Mouse (Mus musculus): ENCODE measurements at regions not wholly inside any gene's neighbourhood (a gene's known extent, or its start where the extent isn't known, plus 50 kb on each side); places are given as distances from the start of the nearest gene placed in this dataset.
A peak's percentile ranks its signal among the peaks of the same experiment; 100 is the strongest.

DNA sequence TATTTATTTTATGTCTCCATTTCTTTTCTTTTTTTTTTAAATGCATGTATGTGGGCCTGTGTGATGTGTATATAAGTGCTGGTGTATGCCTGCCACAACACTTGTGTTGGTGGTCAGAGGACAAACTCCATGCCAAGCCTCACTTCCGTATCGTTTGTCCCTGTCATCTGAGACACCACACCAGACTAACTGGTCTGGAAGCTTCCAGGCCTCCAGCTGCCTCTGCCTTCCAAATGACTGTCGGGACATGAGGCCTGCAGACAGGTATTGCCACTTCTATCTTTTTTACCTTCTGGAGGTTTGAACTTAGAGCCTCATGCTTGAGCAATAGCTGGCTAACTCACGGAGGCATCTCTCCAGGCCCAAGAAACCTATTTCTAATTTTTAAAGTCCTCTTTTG lies 318.3 kb downstream of the Foxo1 start:
- DNase-seq = no peak

DNA sequence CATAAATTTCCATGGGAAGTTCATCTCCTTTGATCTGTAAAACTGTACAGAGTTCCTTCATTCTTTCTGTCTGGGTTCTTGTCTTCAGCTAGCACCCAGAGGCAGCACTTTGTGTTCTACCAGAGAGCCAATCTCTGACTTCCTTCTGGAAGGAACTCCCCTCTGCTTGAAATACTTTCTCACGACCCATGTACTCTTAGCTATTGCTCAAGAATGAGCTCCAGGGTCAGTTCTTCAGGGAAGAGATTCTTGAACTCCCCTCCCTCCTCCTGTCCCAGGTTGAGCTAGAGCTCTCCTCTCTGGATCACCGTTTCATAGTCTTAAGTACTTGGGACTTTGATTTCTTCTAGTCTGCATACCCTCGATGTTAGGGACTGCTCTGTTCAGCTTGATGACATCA lies 311.8 kb downstream of the Foxo1 start:
- DNase-seq = no peak

DNA sequence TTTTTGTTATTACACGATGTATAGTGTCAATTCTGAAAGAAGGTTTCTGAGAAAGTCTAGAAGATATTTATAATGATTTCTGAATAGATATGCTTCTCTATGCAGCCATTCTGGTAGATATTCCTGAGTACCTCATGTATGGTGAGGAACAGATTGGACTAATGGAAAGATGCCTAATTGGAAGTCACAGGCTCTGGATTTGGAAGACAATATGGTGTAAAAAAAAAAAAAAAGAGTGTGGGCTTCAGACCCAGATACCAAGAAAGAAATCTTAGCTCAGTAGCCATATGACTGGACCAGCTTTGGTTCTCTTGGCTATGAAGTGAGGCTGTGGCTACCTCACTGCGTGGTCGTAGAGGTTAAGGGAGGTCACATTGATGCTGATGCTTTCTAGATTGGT lies 311.0 kb downstream of the Foxo1 start:
- DNase-seq = no peak

DNA sequence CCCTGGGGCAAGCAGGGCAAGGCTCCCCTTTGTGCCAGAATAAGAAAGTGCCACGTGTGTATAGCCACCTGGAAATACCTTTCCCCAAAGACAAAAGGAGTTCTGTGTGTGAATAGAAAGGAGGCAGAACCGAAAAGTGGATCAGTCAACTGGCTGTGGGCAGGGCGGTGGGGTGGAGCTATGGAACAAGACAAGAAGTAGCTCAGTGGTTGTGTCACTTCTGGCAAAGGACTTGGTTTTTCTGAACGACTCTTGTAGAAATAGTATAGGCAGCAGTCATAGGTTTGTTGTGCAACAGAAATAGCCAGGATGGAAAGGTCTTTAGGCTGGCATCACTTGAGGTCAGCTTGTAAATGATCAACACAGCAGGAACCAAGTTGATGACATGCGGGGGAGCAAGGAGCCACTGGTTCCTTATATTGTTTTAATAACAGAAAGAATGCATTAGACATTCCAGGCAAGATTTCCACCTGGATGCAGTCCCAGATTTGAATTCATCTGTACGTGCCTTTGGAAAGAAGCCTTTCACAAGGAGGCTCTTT lies 308.6 kb downstream of the Foxo1 start:
- no peak for DNase-seq

DNA sequence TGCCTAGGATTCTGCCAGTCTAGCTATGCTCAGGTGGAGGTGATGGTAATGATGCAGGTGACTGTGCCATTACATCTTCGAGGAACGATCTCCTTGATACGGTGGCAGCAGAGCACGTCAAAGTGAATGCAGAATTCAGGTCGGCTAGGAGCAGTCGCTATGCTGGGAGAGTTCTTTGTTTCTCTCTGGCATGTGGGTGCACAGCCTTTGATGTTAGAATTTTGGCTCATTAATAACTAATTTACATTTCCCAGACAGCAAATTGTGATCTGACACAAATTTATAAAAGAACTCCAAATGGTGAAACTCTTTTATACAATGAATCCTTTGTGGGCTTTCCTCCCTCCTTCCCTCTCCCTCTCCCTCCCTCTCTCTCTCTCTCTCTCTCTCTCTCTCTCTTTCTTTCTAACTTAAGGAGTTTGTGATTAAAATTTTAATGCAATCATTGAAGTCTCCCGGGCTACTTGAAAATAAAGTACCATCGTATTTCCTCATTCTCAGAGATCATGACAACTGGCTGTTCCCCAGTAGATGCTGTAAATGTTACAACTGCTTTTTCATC lies 307.2 kb downstream of the Foxo1 start:
- DNase-seq = no peak

DNA sequence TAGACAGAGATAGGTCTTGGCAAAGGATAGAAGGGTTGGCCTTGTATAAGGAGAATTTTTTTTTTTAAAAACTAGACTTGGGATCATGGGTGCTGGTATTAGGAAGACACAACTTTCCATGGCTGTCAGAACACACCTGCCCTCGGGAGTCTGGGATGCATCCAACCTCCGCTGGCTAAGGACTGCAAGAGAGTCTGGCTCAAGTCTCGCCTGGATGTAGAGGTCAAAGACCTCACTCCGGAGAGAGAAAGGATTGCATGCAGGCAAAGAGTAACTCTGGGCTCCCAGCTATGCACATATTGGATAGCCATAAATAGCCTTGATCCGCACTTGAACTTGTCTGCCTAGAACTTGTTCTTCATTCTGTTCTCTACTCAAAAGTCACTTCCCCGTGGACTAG lies 306.2 kb downstream of the Foxo1 start:
- no peak for DNase-seq

DNA sequence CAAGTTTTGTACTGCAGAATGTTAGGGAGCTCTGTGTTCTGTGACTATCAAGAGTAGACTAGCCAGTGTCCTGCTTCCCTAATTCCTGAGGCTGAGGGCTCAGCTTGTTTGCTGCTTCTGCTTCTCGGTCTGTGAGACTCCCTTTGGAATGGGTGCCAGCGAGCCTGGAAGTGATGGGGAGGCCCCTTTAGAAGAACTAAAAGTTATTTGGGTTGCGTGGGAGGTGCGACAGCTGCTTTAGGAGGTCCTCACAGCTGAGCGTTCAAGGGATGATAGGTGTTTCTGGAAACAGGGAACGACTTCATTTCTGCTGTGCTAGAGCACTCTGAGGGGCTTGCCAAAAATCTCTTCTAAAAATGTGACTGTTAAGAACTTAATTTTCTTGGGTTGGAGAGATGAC lies 305.7 kb downstream of the Foxo1 start:
- no peak for DNase-seq

DNA sequence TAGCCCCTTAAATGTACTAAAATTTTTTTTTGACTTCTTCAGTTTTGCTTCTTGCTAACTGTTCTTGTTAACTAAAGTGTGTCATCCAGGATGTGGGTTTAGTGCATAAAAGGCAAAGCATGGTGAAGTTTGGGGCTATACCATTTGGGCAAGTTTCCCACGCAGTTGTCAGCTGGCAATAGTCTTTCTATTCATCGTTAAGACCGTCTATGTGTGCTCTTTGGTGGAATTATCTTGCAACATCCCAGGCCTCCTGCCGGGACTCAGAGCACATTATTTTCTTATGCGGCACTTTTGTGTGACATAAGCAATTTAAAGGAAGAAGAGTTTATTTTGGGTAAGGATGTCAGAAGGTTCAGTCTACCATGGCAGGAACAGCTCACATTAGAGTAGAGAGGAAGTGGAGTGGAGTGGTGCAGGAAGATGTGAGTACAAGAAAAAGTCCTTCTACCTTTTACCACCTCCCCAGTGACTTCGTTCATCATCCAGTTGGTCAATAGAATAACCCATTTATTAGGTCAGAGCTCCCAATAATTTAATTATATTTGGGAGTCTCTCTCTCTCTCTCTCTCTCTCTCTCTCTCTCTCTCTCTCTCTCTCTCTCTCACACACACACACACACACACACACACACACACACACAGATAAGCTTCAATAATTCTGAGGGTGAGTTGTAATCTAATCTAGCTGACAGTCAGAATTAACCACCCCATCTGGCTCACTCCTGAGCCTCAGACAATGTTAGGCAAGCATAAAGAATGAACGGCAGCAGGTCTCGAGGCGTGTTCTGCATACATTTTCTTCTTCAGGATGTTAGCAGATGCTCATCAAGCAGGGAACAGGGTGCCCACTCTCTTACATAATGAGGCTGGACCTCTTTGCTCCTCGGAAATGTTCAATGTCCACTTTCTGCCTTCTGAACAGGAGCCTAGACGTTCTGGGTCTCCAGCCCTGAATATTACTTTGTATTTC lies 304.7 kb downstream of the Foxo1 start:
- DNase-seq = peak; percentile 16 to 61

DNA sequence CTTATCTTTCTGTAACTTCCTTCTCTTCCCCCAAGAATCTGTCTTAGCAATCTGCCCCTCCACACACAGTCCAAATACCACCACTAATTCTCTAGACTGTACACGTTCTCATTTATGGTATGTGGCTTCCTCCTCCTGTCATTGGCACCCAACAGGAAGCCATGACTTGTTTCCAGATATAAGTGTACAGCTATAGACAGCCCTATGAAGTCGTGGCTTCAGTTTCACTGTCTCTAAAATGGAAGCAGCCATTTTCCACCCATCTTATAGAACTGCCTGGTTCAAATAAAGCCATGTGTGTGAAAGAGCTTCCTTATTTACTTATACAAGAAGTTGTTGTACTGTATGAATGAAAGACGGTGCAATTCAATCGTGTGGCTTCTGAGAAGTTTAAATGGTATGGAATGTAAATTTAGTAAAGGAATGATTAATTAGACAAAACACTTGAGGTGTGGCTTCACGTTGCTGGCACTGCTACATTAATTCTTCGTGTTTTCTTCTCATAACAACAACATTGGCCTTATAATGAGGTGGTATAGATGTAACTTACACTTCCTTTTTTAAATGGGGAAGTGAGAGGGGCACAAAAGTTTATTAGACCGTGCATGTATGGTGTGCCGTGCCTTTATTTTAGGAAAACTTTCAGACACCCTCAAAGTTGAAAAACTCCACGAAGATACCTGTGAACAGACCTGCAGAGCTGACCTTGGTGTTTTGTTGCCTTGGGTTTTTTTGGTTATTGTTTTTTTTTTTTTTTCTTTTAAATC lies 299.7 kb downstream of the Foxo1 start:
- DNase-seq = no peak

DNA sequence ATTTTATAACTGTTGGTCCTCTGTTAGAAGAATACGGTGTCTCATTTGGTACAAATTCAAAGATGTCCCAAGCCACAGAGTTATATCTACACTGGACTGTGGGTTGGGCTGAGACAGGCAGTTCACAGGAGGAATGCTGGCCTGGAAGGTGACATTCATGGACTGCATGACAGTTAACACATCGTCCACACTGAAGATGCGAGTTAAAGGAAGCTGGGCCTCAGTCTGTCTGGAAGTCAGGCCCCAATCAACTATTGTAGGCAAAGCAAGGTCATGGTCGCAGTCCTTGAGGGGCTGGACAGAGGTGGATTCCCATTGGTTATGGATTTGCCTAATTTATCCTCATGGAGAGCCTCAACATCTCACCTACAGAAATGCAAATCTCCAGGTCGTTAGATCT lies 295.5 kb downstream of the Foxo1 start:
- DNase-seq = no peak

DNA sequence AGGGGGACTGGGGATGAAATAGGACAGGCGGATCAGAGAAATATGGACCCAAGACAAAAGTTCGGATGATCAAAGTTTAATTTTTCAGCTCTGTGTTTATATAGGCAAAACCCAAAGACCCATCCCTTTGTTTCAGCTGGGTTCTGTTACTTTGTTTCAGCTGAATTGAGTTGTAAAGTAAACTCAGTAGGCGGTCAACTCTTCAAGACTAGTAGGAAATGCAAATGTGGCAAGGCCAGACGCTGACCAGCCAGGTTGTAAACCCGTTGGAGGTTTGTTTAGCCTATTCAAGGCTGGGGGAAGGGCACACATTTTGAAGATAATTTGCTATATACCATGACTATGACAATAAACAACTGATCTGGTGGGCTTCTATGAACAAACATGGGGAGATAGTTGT lies 294.7 kb downstream of the Foxo1 start:
- DNase-seq = no peak

DNA sequence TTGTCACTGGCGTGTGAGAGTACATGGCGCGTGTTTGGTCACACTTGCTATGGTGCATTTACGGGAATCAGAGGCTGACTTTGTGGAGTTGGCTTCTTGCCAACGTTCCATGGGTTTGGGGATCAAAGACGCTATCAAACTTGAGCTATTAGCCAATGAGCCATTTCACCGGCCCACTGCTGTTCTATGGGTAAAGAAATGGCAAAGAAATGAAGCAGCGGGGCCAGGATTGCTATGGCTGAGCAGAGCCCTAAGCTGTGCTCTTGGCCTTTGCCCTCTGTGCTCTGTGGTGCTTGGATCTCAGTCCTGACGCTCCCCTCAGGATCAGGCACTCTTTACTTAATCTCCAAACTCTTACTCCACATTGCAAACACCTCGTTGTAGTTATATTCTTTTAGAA lies 291.3 kb downstream of the Foxo1 start:
- no peak for DNase-seq

DNA sequence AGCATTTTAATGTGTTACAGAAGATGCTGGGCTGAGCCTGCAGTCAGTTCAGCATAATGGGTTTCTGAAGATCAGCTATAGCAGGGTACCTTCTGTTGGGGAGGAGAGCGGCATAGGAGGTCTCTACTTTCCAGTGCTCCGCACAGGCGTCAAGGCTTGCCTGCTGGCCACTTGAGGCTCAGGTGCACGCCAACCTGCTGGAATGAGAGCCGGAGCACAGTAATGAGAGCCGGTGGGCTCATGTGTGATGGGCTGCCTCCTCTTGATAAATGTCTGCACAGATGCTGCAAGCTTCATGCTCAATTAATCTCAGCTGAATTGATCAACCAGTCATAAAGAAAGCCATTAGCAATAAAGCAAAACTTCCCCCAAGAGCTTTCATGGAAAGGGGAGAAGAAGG lies 290.6 kb downstream of the Foxo1 start:
- no peak for DNase-seq

DNA sequence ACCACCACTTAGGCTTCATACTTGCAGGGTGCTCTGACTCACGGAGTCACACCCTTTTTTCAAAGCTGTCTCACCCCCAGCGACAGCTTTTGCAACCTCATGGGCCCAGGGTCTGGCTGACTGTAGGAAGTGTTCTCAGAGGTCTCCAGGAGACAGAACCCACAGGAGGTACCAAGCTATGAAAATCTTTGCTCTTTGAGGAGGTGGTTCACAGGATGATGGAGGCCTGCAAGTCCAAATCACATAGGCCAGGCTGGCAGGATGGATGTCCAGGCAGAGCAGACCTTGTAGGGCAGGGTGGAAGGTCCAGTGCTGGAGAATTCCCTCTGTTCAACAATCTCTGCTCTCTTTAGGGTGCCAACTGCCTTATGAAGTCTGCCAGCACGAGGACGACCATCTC lies 289.2 kb downstream of the Foxo1 start:
- DNase-seq = no peak

DNA sequence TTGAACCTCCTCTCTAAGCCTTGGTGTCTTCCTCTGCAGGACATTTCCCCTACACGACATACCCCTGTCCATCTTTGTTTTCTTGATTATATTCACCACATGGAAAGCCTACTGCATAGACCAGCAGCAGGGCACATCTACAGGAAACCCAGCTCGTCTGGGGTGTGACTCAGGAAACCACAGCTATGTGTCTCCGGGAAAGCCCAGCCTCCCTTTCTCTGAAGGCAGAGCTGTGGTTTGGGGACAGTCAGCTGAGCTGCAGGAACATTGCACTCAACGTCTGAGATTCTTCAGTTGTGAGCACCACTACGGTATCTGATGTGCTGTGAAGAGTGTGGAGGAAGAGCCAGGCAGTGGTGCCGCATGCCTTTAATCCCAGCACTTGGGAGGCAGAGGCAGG lies 286.9 kb downstream of the Foxo1 start:
- DNase-seq = peak; percentile 56 to 73

DNA sequence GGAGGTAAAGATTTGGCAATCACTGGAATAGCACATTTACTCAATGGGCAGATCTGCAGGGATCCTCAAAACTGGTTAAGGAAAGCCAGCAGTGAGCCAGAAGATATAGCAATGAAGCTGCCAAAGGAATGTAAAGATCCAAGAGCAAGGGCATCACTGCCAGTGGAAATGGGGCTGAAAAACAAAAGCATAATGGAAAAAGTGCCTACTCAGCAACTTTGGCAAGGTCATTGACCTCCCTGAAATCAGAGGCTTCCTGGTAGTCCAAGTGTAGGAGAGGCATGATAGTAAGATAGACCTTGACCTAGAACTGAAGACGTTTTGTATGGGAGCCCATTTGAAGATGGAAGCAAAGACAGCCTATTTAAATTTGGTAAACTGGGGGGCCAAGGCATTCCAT lies 286.4 kb downstream of the Foxo1 start:
- no peak for DNase-seq

DNA sequence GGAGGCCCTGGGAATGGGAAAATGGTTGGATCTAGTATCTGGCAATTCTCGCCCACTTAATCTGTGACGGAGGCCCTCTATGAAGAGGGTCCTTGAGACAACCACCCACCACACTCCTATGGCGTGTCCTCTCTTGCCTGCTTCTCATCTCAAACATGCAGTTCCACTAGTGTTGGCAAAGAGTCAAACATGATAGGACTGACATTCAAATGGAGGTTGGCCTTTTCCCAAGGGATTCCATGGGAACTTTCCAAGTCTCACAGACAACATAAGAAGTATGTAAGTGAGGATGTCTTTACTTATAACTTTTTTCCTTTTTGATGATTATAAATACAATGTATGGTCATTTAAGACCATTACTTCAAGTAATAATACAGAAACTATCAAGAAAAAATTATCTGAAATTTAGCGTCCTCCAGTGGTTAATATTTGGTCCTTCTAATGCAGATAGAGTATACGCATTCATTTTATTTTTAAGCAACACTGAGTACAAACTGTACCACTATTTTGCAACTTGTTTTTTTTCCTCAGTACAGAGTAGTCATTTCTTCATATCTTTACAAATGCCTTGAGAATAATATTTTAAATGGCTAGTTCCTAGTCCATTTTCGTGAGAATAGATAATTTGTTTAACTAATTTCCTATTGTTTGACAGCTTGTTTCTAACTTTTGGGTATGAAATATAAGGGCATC lies 280.2 kb downstream of the Foxo1 start:
- no peak for DNase-seq

DNA sequence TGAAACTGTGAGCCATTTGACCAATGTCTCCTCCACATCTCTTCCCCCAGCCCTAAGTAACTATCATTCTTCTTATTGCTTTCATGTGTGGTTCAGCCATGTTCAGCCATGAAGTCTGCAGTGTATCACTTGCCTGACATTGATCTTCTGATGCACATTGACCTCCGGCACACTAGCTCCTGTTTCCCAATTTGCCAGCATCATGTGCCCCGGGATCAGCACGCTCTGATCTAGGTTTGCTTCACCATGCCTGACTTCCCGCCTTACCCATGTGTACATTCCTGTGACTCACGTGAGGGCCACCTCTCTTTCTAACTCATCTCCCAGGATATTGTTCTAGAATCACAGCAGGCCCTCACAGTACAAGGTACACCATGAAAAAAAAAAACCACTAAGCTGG lies 277.9 kb downstream of the Foxo1 start:
- DNase-seq = no peak

DNA sequence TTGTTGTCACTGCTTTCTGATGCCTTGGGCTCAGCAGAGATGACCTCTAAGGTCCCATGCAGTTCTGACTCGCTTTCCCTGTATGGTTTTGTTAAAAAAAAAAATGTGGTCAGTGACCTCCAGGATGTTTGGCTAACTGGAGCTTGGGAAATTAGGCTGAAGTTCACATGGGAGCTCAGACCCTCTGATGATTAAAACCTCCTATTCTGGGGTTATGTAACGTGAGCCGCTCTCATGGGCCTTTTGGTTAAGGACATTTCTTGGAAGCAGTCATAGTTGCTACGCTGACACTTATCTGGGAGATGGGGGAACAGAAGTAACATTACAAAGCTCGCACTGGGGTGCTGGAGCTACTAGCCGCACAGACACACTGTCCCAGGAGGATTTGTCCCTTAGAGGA lies 274.9 kb downstream of the Foxo1 start:
- DNase-seq = no peak

DNA sequence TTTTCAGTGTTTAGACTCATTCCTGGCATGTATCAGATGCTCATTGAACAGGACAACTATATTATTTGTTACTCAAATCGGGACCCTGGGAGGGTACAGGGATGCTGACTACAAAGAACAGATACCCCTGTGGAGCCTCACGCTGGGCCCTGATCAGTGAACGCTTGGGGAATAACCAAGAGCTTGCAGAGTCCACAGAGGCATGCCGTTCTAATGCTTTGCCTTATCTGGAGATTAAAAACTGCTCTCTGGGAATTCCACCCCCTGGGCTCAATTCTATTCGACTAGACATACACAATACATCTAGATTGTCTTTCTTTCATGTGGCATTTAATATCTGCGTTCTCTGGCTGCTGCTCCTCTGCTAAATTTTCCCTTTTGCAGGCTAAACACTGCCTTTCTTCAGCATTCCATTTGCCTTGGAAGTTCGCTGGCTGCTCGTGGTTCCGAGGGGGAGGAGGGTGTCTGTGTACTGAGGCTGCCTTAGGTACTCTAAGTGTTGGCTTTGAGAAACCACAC lies 272.8 kb downstream of the Foxo1 start:
- no peak for DNase-seq

DNA sequence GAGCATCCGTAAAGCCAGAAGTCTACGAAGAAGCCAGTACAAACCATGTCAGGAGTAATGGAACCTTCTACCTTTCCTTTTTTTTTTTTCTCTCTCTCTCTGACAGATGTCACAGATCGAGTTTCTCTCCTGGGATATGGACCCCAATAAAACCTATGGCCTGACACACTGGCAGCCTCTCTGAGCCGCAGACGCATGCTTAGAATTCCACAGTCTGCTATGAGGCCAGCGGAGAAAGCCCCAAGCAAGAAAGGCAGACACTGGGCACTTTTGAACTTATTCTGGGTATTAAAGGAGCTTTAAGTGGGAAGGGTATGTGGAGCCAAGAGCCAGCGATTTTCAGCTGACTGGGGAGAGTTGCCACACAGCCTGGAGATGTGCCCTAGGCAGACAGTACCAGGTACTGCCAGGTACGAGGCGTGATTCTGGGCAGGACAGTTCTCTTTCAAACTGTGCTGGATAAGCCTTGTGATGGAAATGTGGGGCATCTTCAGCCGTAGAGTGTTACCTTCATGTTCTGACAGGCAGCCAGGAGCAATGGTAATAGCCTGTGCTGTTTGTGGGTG lies 271.8 kb downstream of the Foxo1 start:
- no peak for DNase-seq

DNA sequence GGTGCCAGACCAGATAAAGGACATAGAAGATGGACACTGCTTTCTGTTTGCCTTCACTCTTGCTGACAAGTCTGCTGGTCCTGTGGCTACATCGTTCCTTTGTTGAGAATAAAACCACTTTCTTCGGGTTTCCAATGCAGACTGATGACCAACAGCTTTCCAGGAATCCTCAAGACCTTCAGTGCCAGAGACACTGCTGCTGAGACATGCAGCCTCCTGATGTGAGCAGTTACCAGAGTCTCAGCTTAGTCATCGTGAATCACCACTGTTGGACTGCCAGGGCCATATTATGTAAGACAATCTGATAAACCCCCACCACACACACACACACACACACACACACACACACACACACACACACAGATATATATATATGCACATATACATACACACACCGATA lies 270.2 kb downstream of the Foxo1 start:
- DNase-seq = no peak
